Mouse (Mus musculus) G1E (cell line): Measurements from ENCODE around the gene Myo18a.

Experiments
- CTCF ChIP-seq: IDR thresholded peaks from 2 replicates; pipeline ENCODE4 v1.5.1; 2012; ENCODE audit warnings: low read depth, low read length, inconsistent platforms, mixed read lengths
- GATA1 ChIP-seq: IDR thresholded peaks from 2 replicates; pipeline ENCODE4 v1.6.1; 2012; ENCODE audit warnings: borderline replicate concordance, low read length, inconsistent platforms, mixed read lengths
- GATA2 ChIP-seq: IDR thresholded peaks from 2 replicates; pipeline ENCODE4 v1.6.1; 2012; ENCODE audit warnings: low read depth, low read length, inconsistent platforms, borderline replicate concordance
- POLR2AphosphoS5 ChIP-seq: IDR thresholded peaks from 2 replicates; pipeline ENCODE4 v1.6.1; 2012; ENCODE audit warnings: low read depth, low read length, inconsistent platforms; ENCODE audit not compliant: insufficient replicate concordance
- TAL1 ChIP-seq: conservative IDR thresholded peaks from 2 replicates; pipeline ENCODE4 v1.6.1; 2012; ENCODE audit warnings: low read depth, low read length, inconsistent platforms, mixed read lengths

DNA sequence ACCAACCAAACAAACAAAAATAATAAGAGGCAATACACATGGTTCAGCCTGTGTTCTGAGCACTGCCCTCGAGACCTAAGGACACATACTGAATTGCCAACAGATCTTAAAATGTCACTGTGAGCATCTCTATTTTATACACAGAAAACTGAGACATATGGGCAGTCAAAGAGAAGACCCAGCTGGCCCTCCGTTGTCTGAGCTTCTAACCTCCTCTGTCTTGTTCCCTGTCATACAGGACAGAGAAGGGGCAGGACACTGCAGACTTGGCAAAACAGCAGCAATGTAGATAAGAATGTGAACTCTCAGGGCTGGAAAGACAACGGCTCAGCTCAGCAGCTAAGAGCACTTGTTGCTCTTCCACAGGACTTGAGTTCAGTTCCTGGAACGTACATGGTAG, 145.4 kb downstream of the Myo18a start:
- TF ChIP-seq CTCF (no peak), TAL1 (no peak), GATA2 (no peak), GATA1 (no peak), POLR2AphosphoS5 (no peak)
